ENCODE assay signal across 8 mouse cellular contexts in genomic region chr5:137339290-137339979, GRCm38 (mm10). TPM values are rescaled to one million over a fixed set of nuclear protein-coding genes. Genes with fewer than 3 reads are reported as not detected.
DNase-seq lines count a peak whose midpoint lies in the region; TF ChIP-seq lines count a peak whose summit lies in the region.

No protein-coding gene starts in this region.

- no peaks in the 10 kb centered on the region for H3K9me3 ChIP-seq in ES-E14 (ENCODE audit: control insufficient read depth, insufficient read depth, low read depth, low read length)
- no peaks in the 10 kb centered on the region for H3K9me3 ChIP-seq in embryonic facial prominence, embryonic 10.5 days

- TF ChIP-seq POLR2A in olfactory bulb, adult 2 months (IDR thresholded peaks at IDR 0.05; ENCODE audit: insufficient read depth, low read depth, low read length), result no peak

- 10% methylated on average over 22 of the region's 22 CpGs for WGBS in embryonic facial prominence, embryonic 10.5 days
- WGBS in olfactory bulb, adult 2 months, result 1% methylated on average over 22 of the region's 22 CpGs

- peaks cover 12 to 28% of the 10 kb centered on the region in 2 experiments; a peak in 3 of 4 replicates for H3K4me1 ChIP-seq in ES-E14 (ENCODE audit: control insufficient read depth in 2 of 2, insufficient read depth in 2 of 2, low read length in 2 of 2, poor library complexity in 1 of 2)
- H3K4me1 ChIP-seq in embryonic facial prominence, embryonic 10.5 days, result peaks cover 35% of the 10 kb centered on the region
- peaks cover 16% of the 10 kb centered on the region for H3K4me1 ChIP-seq in olfactory bulb, adult 2 months (ENCODE audit: control insufficient read depth, insufficient read depth, low read length)

- H3K27me3 ChIP-seq in embryonic facial prominence, embryonic 10.5 days (replicated peaks; ENCODE audit: low read depth, poor library complexity, severe bottlenecking), result no peaks in the 10 kb centered on the region

- no peaks in the 10 kb centered on the region for H3K36me3 ChIP-seq in ES-E14 (ENCODE audit: control insufficient read depth, insufficient read depth, low read length, poor library complexity, severe bottlenecking)
- no peaks in the 10 kb centered on the region for H3K36me3 ChIP-seq in embryonic facial prominence, embryonic 10.5 days (replicated peaks)

- in situ Hi-C loops in ES-E14 (cut with MboI; ENCODE audit: low sequenced_read_pairs in 2 of 2, unreplicated experiment in 2 of 2), result no loop called here

- no peak for TF ChIP-seq CTCF in olfactory bulb, adult 2 months (IDR thresholded peaks at IDR 0.05; ENCODE audit: insufficient read depth, low read depth, low read length)

- peak overlapping the region; percentile 44; the same call in 1 of the 2 replicates for H3K9ac ChIP-seq in ES-E14 (ENCODE audit: insufficient read depth, low read depth, low read length, poor library complexity, severe bottlenecking)

- peak overlapping the region; percentile 55 for H3K27ac ChIP-seq in ES-E14 (ENCODE audit: insufficient read depth, low read depth, low read length, poor library complexity, severe bottlenecking)
- peak overlapping the region; percentile 87 for H3K27ac ChIP-seq in embryonic facial prominence, embryonic 10.5 days (replicated peaks)
- peak overlapping the region; percentile 56 for H3K27ac ChIP-seq in olfactory bulb, adult 2 months (ENCODE audit: insufficient read depth, low read depth, low read length)

- H3K4me3 ChIP-seq in ES-E14 (ENCODE audit: insufficient read depth in 1 of 2, low read depth in 1 of 2, low read length in 2 of 2, poor library complexity in 1 of 2, severe bottlenecking in 1 of 2), result peak overlapping the region; percentile 31 to 68
- H3K4me3 ChIP-seq in embryonic facial prominence, embryonic 10.5 days, result peak overlapping the region; percentile 57
- H3K4me3 ChIP-seq in olfactory bulb, adult 2 months (ENCODE audit: insufficient read depth, low read depth, low read length), result peak overlapping the region; percentile 54

- DNase-seq in 3134 (ENCODE audit: extremely low read depth, insufficient read length, low spot score) (peak; percentile 74), ES-E14 (ENCODE audit: low read depth, low spot score) (peak; percentile 51)
- DNase-seq in embryonic facial prominence, embryonic 10.5 days (ENCODE audit: low spot score), result peak; percentile 50
- peak; percentile 78 for DNase-seq in heart, adult 8-10 months (ENCODE audit: low spot score)
- DNase-seq in kidney, adult 18-20 months, result peak; percentile 68
- peak; percentile 69 to 78 for DNase-seq in lung, adult 18-20 months
- no peak for DNase-seq in thymus, postnatal 25 days

TF ChIP-seq in ES-E14, 5 proteins besides CTCF, POLR2A, EP300 and RAD21:
- TF ChIP-seq ZNF384 (IDR thresholded peaks at IDR 0.05; ENCODE audit: low read depth, low read length) (no peak), ZC3H11A (IDR thresholded peaks at IDR 0.05; ENCODE audit: borderline replicate concordance, low read depth, low read length) (no peak), HCFC1 (IDR thresholded peaks at IDR 0.05; ENCODE audit: borderline replicate concordance, insufficient read depth, low read length) (no peak), CHD2 (IDR thresholded peaks at IDR 0.05; ENCODE audit: low read depth, low read length) (no peak), MAFK (IDR thresholded peaks at IDR 0.05; ENCODE audit: insufficient read depth, low read depth, low read length) (no peak)

RNA-seq across cellular contexts. Expression of gene Slc12a9, which starts 6.0 kb away (rescaled TPM):
- total RNA-seq in ES-E14 (2012; rRNA removed), result 20.9 and 34.9 TPM in 2 replicates
- polyA plus RNA-seq in embryonic facial prominence, embryonic 10.5 days (2016; fragmentation: Nextera tagmentation; extraction: Ambion mirVana), result 12.6 and 13.4 TPM in 2 replicates
- 1 to 10 TPM; 1.3 to 2.1 (median 2.0) TPM for total RNA-seq in heart, adult 8-10 months (2022)
- not detected in 2 replicates for polyA plus RNA-seq in olfactory bulb, adult 2 months (2012; ENCODE audit: insufficient read depth, insufficient read length, low replicate concordance, missing spikeins)

RNA-seq across cellular contexts. Expression of gene Ephb4, which starts 10.5 kb away (rescaled TPM):
- total RNA-seq in ES-E14 (2012; rRNA removed), result 34.3 and 58.8 TPM in 2 replicates
- polyA plus RNA-seq in embryonic facial prominence, embryonic 10.5 days (2016; fragmentation: Nextera tagmentation; extraction: Ambion mirVana), result 53.6 and 56.8 TPM in 2 replicates
- total RNA-seq in heart, adult 8-10 months (2022), result 10 to 100 TPM; 43.7 to 47.3 (median 46.3) TPM
- not detected in 2 replicates for polyA plus RNA-seq in olfactory bulb, adult 2 months (2012; ENCODE audit: insufficient read depth, insufficient read length, low replicate concordance, missing spikeins)

RNA-seq across cellular contexts. Expression of gene Trip6, which starts 25.2 kb away (rescaled TPM):
- total RNA-seq in ES-E14 (2012; rRNA removed), result 22.7 and 24.2 TPM in 2 replicates
- 73.1 and 76.2 TPM in 2 replicates for polyA plus RNA-seq in embryonic facial prominence, embryonic 10.5 days (2016; fragmentation: Nextera tagmentation; extraction: Ambion mirVana)
- total RNA-seq in heart, adult 8-10 months (2022), result 10 to 100 TPM; 11.5 to 13.2 (median 12.4) TPM
- polyA plus RNA-seq in olfactory bulb, adult 2 months (2012; ENCODE audit: insufficient read depth, insufficient read length, low replicate concordance, missing spikeins), result not detected in 2 replicates

RNA-seq across cellular contexts. Expression of gene Srrt, which starts 32.0 kb away (rescaled TPM):
- total RNA-seq in ES-E14 (2012; rRNA removed), result 350 and 528 TPM in 2 replicates
- polyA plus RNA-seq in embryonic facial prominence, embryonic 10.5 days (2016; fragmentation: Nextera tagmentation; extraction: Ambion mirVana), result 191 and 214 TPM in 2 replicates
- 10 to 100 TPM; 54.4 to 62.6 (median 60.3) TPM for total RNA-seq in heart, adult 8-10 months (2022)
- polyA plus RNA-seq in olfactory bulb, adult 2 months (2012; ENCODE audit: insufficient read depth, insufficient read length, low replicate concordance, missing spikeins), result 488 TPM in 1 of 2 replicates, not detected in the other

RNA-seq across cellular contexts. Expression of gene Ufsp1, which starts 45.0 kb away (rescaled TPM):
- 3.6 and 6.3 TPM in 2 replicates for total RNA-seq in ES-E14 (2012; rRNA removed)
- 7.8 and 8.3 TPM in 2 replicates for polyA plus RNA-seq in embryonic facial prominence, embryonic 10.5 days (2016; fragmentation: Nextera tagmentation; extraction: Ambion mirVana)
- total RNA-seq in heart, adult 8-10 months (2022), result 10 to 100 TPM in 2 of 4 experiments, 1 to 10 TPM in 2; 7.7 to 10.4 (median 9.7) TPM
- not detected in 2 replicates for polyA plus RNA-seq in olfactory bulb, adult 2 months (2012; ENCODE audit: insufficient read depth, insufficient read length, low replicate concordance, missing spikeins)
